Mouse (Mus musculus): ENCODE data around the gene Myl10.
A peak's percentile ranks its signal among the peaks of the same experiment; 100 is the strongest.
"Not testable (repeated sequence)": the region's sequence is repeated elsewhere in the genome, so short reads cannot be mapped to it uniquely, and the experiment has no call there.

Myl10 gene

GRCm38 (mm10) chr5:136692784-136693183, at the start of gene Myl10:
Gene Myl10 (plus strand): TSS chr5:136693146.
- DNase-seq (ENCODE audit: low spot score in 2 of 2) = no peak

DNA sequence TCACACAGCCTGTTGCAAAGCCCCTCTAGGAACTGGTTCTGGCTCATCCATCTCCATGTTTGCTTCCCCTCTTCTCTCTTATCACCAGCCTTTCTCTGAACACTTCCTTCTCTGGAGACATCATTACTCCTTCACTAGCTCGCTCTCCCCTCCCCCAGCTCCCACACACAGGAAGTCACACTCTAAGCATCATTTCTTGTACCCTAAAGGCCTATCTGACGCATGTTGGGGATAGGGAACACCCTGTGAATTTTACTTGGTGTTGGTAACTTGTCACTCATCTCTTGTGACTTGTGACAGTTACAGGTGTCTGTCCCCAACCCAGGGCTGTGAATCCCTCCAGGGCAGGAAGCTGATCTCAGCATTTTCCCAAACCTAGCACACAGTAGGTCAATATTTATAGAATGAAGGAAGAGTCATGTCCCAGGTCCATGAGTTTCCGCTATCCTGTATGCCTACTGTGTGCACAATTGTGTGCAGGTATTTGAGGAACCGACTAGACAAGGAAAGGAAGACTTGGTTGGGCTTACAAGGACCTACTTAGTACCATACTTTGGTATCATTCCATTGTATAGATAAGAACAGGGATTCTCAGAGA, 46.1 kb upstream of the Myl10 start:
- DNase-seq (ENCODE audit: low spot score in 2 of 2) = peak; percentile 29 to 36

GRCm38 (mm10) chr5:136649071-136649470, 43.9 kb upstream of the Myl10 start:
- no peak for DNase-seq (ENCODE audit: low spot score in 2 of 2)

- DNase-seq (ENCODE audit: low spot score in 2 of 2) = no peak
These were observed 43.3 kb upstream of the Myl10 start for GRCm38 (mm10) chr5:136649655-136650054.

GRCm38 (mm10) chr5:136654481-136654880, 38.5 kb upstream of the Myl10 start:
- no peak for DNase-seq (ENCODE audit: low spot score in 2 of 2)

GRCm38 (mm10) chr5:136656830-136657395, 36.0 kb upstream of the Myl10 start:
- DNase-seq (ENCODE audit: low spot score in 2 of 2) = no peak

GRCm38 (mm10) chr5:136660721-136661120, 32.2 kb upstream of the Myl10 start:
- DNase-seq (ENCODE audit: low spot score in 2 of 2) = not testable (repeated sequence)

- no peak for DNase-seq (ENCODE audit: low spot score in 2 of 2)
These were observed 30.7 kb upstream of the Myl10 start for GRCm38 (mm10) chr5:136662281-136662680.

DNA sequence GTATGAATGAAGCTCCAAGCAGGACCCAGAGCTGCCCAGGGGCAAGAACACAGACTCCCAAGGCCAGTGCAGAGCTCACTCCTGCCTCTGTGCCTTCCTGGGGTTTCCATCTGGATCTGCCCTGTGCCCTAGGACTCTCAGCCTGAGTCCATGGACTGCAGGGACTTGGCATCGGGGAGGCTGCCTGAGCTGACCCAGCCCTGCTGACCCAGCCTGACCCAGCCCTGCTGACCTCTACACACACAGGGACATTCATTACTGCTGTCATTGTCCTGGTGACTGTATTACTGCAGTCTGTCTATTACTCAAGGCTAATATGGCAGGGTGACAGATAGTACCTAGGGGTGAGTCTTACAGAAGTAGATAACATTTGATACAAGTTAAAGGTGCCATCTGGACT, 30.1 kb upstream of the Myl10 start:
- no peak for DNase-seq (ENCODE audit: low spot score in 2 of 2)

- peak; percentile 57 to 68 for DNase-seq (ENCODE audit: low spot score in 2 of 2)
These were observed 28.4 kb upstream of the Myl10 start for GRCm38 (mm10) chr5:136664497-136664896.

- no peak for DNase-seq (ENCODE audit: low spot score in 2 of 2)
These were observed 16.5 kb upstream of the Myl10 start for GRCm38 (mm10) chr5:136676315-136677030.

DNA sequence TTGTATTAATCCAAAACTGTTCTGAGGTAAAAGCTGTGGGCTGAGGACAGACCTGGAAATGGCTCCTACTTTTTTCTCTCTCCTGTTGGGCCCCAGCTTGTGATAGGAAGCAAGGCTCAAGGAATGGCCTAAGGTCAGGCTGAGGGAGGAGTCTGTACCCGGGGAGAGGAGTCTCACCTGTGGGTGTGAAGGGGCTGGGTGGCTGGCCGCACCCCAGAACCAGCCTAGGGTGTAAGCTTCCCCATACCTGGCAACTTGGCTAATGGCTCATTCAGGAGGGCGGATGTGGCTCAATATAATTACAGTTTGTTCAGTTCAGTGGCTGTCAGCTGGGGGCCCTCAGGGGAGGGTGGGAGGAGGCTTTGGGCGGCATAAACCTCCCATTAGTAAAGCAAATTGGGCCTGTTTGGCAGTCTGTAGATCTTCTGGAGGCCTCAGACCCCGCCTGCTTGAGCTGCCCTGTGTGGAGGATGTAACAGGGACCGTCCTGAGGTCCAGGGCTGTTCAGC, 14.1 kb upstream of the Myl10 start:
- DNase-seq (ENCODE audit: low spot score in 2 of 2) = peak; percentile 50 to 60

GRCm38 (mm10) chr5:136686349-136686748, 6.6 kb upstream of the Myl10 start:
- no peak for DNase-seq (ENCODE audit: low spot score in 2 of 2)

GRCm38 (mm10) chr5:136687561-136687960, 5.4 kb upstream of the Myl10 start:
- DNase-seq (ENCODE audit: low spot score in 2 of 2) = no peak

DNA sequence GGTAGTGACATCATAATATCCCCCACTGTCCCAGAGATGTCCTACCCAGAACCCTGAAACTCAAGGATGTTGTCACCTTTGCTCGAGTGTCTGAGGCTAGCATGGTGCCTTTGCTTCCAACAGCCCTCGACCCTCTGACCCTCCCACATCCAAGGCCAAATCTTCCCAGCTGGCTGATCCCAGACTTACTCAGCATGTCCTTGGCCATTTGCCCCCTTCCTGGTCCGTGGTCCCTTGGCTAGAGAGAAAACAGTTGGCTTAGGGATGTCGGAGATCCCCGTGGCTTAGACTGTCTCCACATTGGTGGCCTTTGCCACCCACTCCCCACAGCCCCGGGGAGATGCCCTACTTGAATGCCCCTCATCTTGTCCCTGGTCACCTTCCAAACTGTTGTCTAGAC, 4.1 kb upstream of the Myl10 start:
- no peak for DNase-seq (ENCODE audit: low spot score in 2 of 2)

DNA sequence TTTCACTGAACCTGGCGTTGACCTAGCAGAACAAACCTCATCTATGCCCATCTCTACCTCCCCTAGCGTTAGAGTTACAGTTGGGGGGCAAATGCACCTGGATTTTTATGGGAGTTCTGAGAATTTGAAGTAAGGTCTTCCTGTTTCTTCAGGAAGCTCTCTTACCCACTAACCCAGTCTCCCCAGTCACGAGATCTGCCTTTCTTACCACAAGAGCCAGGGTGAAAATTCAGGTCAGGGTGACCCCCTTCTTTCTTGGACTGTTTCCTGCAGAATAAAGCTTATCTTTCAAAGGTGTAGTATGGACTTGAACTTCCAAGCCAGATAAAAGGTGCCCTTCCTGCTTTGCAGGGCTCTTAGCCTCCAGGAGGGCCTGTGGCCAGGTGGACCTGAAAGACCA, 1.8 kb upstream of the Myl10 start:
- no peak for DNase-seq (ENCODE audit: low spot score in 2 of 2)

GRCm38 (mm10) chr5:136693418-136693817, 472 bp downstream of the Myl10 start:
- no peak for DNase-seq (ENCODE audit: low spot score in 2 of 2)

GRCm38 (mm10) chr5:136694976-136695375, 2.0 kb downstream of the Myl10 start:
- DNase-seq (ENCODE audit: low spot score in 2 of 2) = no peak

DNA sequence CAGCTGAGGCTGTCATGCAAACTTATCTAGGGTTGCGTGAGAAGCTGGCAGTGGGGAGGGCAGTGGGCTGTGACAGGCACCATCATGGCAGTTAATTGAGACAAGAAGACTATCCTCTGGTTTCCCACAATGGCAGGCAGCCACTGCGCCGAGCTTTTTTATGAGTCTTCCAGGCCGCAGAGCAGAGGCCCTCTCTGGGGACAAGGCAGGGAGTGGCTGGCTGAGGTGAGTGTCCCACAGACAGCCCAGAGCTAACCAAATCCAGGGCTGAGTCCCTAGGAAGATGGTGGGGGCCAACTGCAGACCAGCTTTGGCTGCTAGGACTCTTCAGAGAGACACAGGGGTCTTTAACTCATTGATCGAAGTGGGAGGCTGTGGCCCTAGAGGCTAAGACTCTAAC, 3.6 kb downstream of the Myl10 start:
- no peak for DNase-seq (ENCODE audit: low spot score in 2 of 2)

GRCm38 (mm10) chr5:136697618-136698017, 4.7 kb downstream of the Myl10 start:
- no peak for DNase-seq (ENCODE audit: low spot score in 2 of 2)

GRCm38 (mm10) chr5:136702159-136702725, 9.3 kb downstream of the Myl10 start:
- peak in 1 of 2 experiments; percentile 8 for DNase-seq (ENCODE audit: low spot score in 2 of 2)

GRCm38 (mm10) chr5:136703751-136704150, 10.8 kb downstream of the Myl10 start:
- peak; percentile 54 for DNase-seq (ENCODE audit: low spot score in 2 of 2)

- DNase-seq (ENCODE audit: low spot score in 2 of 2) = no peak
These were observed 11.2 kb downstream of the Myl10 start for GRCm38 (mm10) chr5:136704151-136704550.

All from spleen, postnatal 36 days (tissue).